Mouse (Mus musculus) midbrain, postnatal 0 days (tissue): ENCODE data around the gene Nfatc2ip. TPM values are rescaled to one million over a fixed set of nuclear protein-coding genes. Genes with fewer than 3 reads are reported as not detected.
A peak's percentile ranks its signal among the peaks of the same experiment; 100 is the strongest.
"Not testable (repeated sequence)": the region's sequence is repeated elsewhere in the genome, so short reads cannot be mapped to it uniquely, and the experiment has no call there.

Experiments used
- ATAC-seq: fragments of 200-750 bp; cut with Nextera tagmentation; 2 replicates; pipeline ENCODE4 v1.8.0; 2017; ENCODE audit warnings: moderate number of reproducible peaks, mild to moderate bottlenecking, moderate TSS enrichment, moderate library complexity; ENCODE audit not compliant: low FRiP score
- DNase-seq: peaks from one replicate; pipeline ENCODE4 v3.0.0-alpha.2; 2015; ENCODE audit warnings: low spot score
- H3K27ac ChIP-seq: fragments of 300-500 bp; sonication (generic); 2 replicates; pipeline ENCODE4 v1.5.1; 2014; ENCODE audit warnings: low read depth, mild to moderate bottlenecking, low read length, mixed read lengths
- H3K27me3 ChIP-seq: fragments of 300-500 bp; sonication (generic); 2 replicates; pipeline ENCODE4 v1.6.1; 2014; ENCODE audit warnings: low read length, control low read depth, mixed read lengths; ENCODE audit not compliant: insufficient read depth
- H3K36me3 ChIP-seq: fragments of 300-500 bp; sonication (generic); 2 replicates; pipeline ENCODE4 v1.6.1; 2014; ENCODE audit warnings: low read length, control low read depth, mixed read lengths; ENCODE audit not compliant: insufficient read depth
- H3K4me1 ChIP-seq: fragments of 300-500 bp; sonication (generic); 2 replicates; pipeline ENCODE4 v1.6.1; 2014; ENCODE audit warnings: mild to moderate bottlenecking, control low read depth, antibody characterized with exemption, low read length, mixed read lengths; ENCODE audit not compliant: insufficient read depth
- H3K4me2 ChIP-seq: fragments of 300-500 bp; sonication (generic); 2 replicates; pipeline ENCODE4 v1.6.1; 2014; ENCODE audit warnings: low read depth, mild to moderate bottlenecking, low read length, mixed read lengths; ENCODE audit not compliant: poor library complexity, severe bottlenecking
- H3K4me3 ChIP-seq: fragments of 300-500 bp; sonication (generic); 2 replicates; pipeline ENCODE4 v1.5.1; 2014; ENCODE audit warnings: low read depth, mild to moderate bottlenecking, low read length, moderate library complexity
- H3K9ac ChIP-seq: fragments of 300-500 bp; sonication (generic); replicated peaks from 2 replicates; pipeline ENCODE4 v1.6.1; 2014; ENCODE audit warnings: mild to moderate bottlenecking, low read length, moderate library complexity, mixed read lengths; ENCODE audit not compliant: poor library complexity, severe bottlenecking
- H3K9me3 ChIP-seq: fragments of 300-500 bp; sonication (generic); 2 replicates; pipeline ENCODE4 v1.6.1; 2016; ENCODE audit warnings: low read length, control low read depth
- CTCF ChIP-seq: IDR thresholded peaks from 2 replicates; pipeline ENCODE4 v1.5.1; 2016; ENCODE audit warnings: antibody characterized with exemption, mild to moderate bottlenecking
- WGBS: fragments of 180-500 bp; shearing (Covaris S2); extraction: QIAGEN DNeasy Blood & Tissue Kit; methylation state at CpG from one replicate; pipeline ENCODE4 v1.1.7; 2014; 5-methylcytosine and 5-hydroxymethylcytosine counted together
- polyA plus RNA-seq: library from polyadenylated mRNA; unstranded; fragments of >200 nt; fragmentation: Nextera tagmentation; extraction: Ambion mirVana; gene quantifications from 2 replicates; pipeline ENCODE4 v1.2.1, GENCODE M21; 2015
- total RNA-seq: library from RNA; depleted of rRNA; stranded (reverse); fragments of >200 nt; gene quantifications from 2 replicates; pipeline ENCODE4 v1.2.3, GENCODE M21; 2014

The Nfatc2ip gene
- total and polyA plus RNA-seq, 2 experiments from 2014 or later: 2.4 to 6.0 TPM

- TF ChIP-seq CTCF: peak; percentile 88
- Histone ChIP-seq H3K36me3 (no peaks in the 10 kb centered on the region), H3K9me3 (no peaks in the 10 kb centered on the region), H3K4me3 (no peak overlapping the region), H3K9ac (no peak overlapping the region), H3K27ac (no peak overlapping the region), H3K4me2 (no peak overlapping the region), H3K4me1 (no peaks in the 10 kb centered on the region), H3K27me3 (no peaks in the 10 kb centered on the region)
- ATAC-seq: no peak
- WGBS: 13% methylated on average over 5 of the region's 5 CpGs
- peak; percentile 75 for DNase-seq
Observed at GRCm38 (mm10) chr7:126399548-126399947, 3.0 kb upstream of the Nfatc2ip start.

- H3K27me3 ChIP-seq: no peaks in the 10 kb centered on the region
- DNase-seq: no peak
- no peak overlapping the region for H3K4me3 ChIP-seq
- no peak for ATAC-seq
- 93% methylated on average over 4 of the region's 4 CpGs for WGBS
- H3K4me1 ChIP-seq: no peaks in the 10 kb centered on the region
- H3K36me3 ChIP-seq: no peaks in the 10 kb centered on the region
- TF ChIP-seq CTCF: no peak
- no peak overlapping the region for H3K27ac ChIP-seq
- no peak overlapping the region for H3K9ac ChIP-seq
- no peak overlapping the region for H3K4me2 ChIP-seq
- no peaks in the 10 kb centered on the region for H3K9me3 ChIP-seq
Observed at GRCm38 (mm10) chr7:126397822-126398221, 1.3 kb upstream of the Nfatc2ip start.

DNA sequence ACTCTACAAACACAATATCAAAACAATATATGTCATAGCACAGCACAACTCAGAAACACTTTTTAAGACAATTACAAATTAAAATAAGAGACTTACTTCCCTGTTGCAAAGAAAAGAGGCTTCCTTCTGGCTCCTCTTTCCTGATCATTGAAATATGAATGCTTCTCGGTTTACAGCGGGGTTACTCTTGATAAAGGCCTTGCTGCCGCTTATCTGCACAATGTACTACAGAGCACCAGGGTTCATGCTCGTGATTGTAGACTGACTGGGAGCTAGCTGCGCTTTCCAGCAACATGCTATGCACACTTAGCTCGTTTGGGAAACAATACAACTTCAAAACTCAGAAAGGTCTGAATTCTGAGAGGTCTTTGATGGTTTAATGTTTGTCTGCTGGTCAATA is 684 bp upstream of the Nfatc2ip start:
- Histone ChIP-seq H3K4me1 (no peaks in the 10 kb centered on the region), H3K36me3 (no peaks in the 10 kb centered on the region)

GRCm38 (mm10) chr7:126392086-126392884 is 4.3 kb downstream of the Nfatc2ip start:
- not testable (repeated sequence) for H3K4me2 ChIP-seq, H3K4me3 ChIP-seq, H3K9me3 ChIP-seq, DNase-seq, ATAC-seq, H3K27me3 ChIP-seq, H3K4me1 ChIP-seq, H3K9ac ChIP-seq, H3K27ac ChIP-seq
- peaks cover 18% of the 10 kb centered on the region for H3K36me3 ChIP-seq
- 93% methylated on average over 7 of the region's 7 CpGs for WGBS

More for the DNA sequence above, 684 bp upstream of the Nfatc2ip start:
- no peak for DNase-seq
- no peak for TF ChIP-seq CTCF
- H3K9ac ChIP-seq: no peak overlapping the region
- ATAC-seq: no peak
- no peak overlapping the region for H3K4me3 ChIP-seq
- peak overlapping the region; percentile 20; the same call in 1 of the 2 replicates for H3K4me2 ChIP-seq
- no peaks in the 10 kb centered on the region for H3K27me3 ChIP-seq
- WGBS: 57% methylated on average over 6 of the region's 6 CpGs
- no peaks in the 10 kb centered on the region for H3K9me3 ChIP-seq
- no peak overlapping the region for H3K27ac ChIP-seq

GRCm38 (mm10) chr7:126388185-126388584 is 8.4 kb downstream of the Nfatc2ip start:
- Histone ChIP-seq H3K9ac (no peak overlapping the region), H3K4me2 (no peak overlapping the region), H3K4me1 (no peaks in the 10 kb centered on the region), H3K27ac (no peak overlapping the region), H3K27me3 (no peaks in the 10 kb centered on the region), H3K4me3 (no peak overlapping the region), H3K36me3 (peaks cover 26% of the 10 kb centered on the region), H3K9me3 (no peaks in the 10 kb centered on the region)
- WGBS: 96% methylated on average over 1 of the region's 1 CpGs
- no peak for TF ChIP-seq CTCF
- ATAC-seq: no peak
- DNase-seq: no peak

DNA sequence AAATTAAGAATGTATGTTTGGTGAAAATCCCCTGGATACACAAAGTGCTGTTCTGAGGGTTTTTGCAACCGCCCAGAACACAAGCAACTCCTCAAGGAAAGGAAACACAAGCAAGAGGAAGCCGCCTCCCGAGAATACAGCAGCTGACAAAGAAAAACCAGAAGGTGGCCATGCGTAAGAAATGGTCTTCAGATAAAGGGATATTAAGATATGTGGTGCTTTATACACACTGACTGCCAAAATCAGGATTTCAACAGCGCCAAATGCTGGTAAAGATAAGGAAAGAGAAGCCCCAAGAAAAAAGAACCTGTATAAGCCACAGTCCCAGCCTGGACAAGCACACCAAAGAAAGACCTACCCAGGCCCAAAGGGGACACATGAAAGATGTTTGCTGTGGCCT is 13.0 kb downstream of the Nfatc2ip start:
- 89% methylated on average over 5 of the region's 5 CpGs for WGBS
- H3K27me3 ChIP-seq: no peaks in the 10 kb centered on the region

More for the DNA sequence above, 13.0 kb downstream of the Nfatc2ip start:
- DNase-seq (no peak), ATAC-seq (no peak)
- Histone ChIP-seq H3K36me3 (peaks cover 11% of the 10 kb centered on the region), H3K4me1 (no peaks in the 10 kb centered on the region), H3K4me3 (no peak overlapping the region), H3K9ac (no peak overlapping the region), H3K9me3 (no peaks in the 10 kb centered on the region), H3K4me2 (no peak overlapping the region), H3K27ac (no peak overlapping the region)
- TF ChIP-seq CTCF: no peak
